Mouse (Mus musculus) lung, embryonic 15.5 days (tissue): ENCODE data around the gene Coro6. TPM values are rescaled to one million over a fixed set of nuclear protein-coding genes. Genes with fewer than 3 reads are reported as not detected.

ENCODE experiments used
- ATAC-seq: fragments of 200-750 bp; cut with Nextera tagmentation; 2 replicates; pipeline ENCODE4 v1.8.0; 2017; ENCODE audit warnings: moderate number of reproducible peaks, borderline replicate concordance; ENCODE audit not compliant: low FRiP score, low TSS enrichment; ENCODE audit errors: extremely low read depth
- H3K27ac ChIP-seq: fragments of 300-500 bp; sonication (generic); 2 replicates; pipeline ENCODE4 v1.5.1; 2015; ENCODE audit warnings: moderate library complexity, mild to moderate bottlenecking, inconsistent platforms
- H3K27me3 ChIP-seq: fragments of 300-500 bp; sonication (generic); 2 replicates; pipeline ENCODE4 v1.6.1; 2015; ENCODE audit warnings: inconsistent platforms
- H3K36me3 ChIP-seq: fragments of 300-500 bp; sonication (generic); 2 replicates; pipeline ENCODE4 v1.6.1; 2015; ENCODE audit warnings: inconsistent platforms
- H3K4me1 ChIP-seq: fragments of 300-500 bp; sonication (generic); 2 replicates; pipeline ENCODE4 v1.6.1; 2015; ENCODE audit warnings: inconsistent platforms
- H3K4me2 ChIP-seq: fragments of 300-500 bp; sonication (generic); 2 replicates; pipeline ENCODE4 v1.6.1; 2015; ENCODE audit warnings: inconsistent platforms, mild to moderate bottlenecking, moderate library complexity
- H3K4me3 ChIP-seq: fragments of 300-500 bp; sonication (generic); 2 replicates; pipeline ENCODE4 v1.5.1; 2015; ENCODE audit warnings: mild to moderate bottlenecking, inconsistent platforms
- H3K9ac ChIP-seq: fragments of 300-500 bp; sonication (generic); 2 replicates; pipeline ENCODE4 v1.6.1; 2015; ENCODE audit warnings: inconsistent platforms
- H3K9me3 ChIP-seq: fragments of 300-500 bp; sonication (generic); 2 replicates; pipeline ENCODE4 v1.6.1; 2016; ENCODE audit warnings: inconsistent platforms
- WGBS: fragments of 180-500 bp; shearing (Covaris S2); methylation state at CpG from one replicate; pipeline ENCODE4 v1.1.7; 2015; 5-methylcytosine and 5-hydroxymethylcytosine counted together
- polyA plus RNA-seq: library from polyadenylated mRNA; unstranded; fragments of >200 nt; fragmentation: Nextera tagmentation; extraction: Ambion mirVana; gene quantifications from 2 replicates; pipeline ENCODE4 v1.2.1, GENCODE M21; 2015

The Coro6 gene
- polyA plus RNA-seq, 1 experiment from 2014 or later: 0.97 TPM

DNA sequence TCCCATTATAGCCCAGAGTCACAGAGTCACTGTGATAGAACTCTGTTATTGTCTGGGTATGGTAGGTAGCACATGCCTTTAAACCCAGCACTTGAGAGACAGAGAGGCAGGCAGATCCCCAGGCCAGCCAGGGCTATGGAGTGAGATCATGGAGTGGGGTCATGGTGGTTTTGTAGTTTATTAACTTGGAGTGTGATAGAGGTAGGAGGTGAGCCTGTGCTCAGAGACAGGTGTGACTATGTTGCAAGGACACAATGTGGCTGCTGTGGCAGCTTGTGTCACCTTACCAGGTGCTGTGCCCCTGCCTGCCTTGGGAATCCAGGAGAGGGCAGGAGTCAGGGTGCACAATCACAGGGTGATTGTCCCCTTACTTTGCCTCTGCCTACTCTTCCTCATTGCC is 33.3 kb downstream of the Coro6 start:
- no peak for ATAC-seq
- no peak overlapping the region for H3K4me3 ChIP-seq
- no peaks in the 10 kb centered on the region for H3K27me3 ChIP-seq
- H3K9me3 ChIP-seq: no peaks in the 10 kb centered on the region
- H3K4me1 ChIP-seq: peaks cover 69% of the 10 kb centered on the region
- peaks cover 13% of the 10 kb centered on the region for H3K36me3 ChIP-seq
- H3K9ac ChIP-seq: no peak overlapping the region
- H3K27ac ChIP-seq: peak overlapping the region; percentile 56; the same call in 1 of the 2 replicates
- peak overlapping the region; percentile 92; the same call in 1 of the 2 replicates for H3K4me2 ChIP-seq

DNA sequence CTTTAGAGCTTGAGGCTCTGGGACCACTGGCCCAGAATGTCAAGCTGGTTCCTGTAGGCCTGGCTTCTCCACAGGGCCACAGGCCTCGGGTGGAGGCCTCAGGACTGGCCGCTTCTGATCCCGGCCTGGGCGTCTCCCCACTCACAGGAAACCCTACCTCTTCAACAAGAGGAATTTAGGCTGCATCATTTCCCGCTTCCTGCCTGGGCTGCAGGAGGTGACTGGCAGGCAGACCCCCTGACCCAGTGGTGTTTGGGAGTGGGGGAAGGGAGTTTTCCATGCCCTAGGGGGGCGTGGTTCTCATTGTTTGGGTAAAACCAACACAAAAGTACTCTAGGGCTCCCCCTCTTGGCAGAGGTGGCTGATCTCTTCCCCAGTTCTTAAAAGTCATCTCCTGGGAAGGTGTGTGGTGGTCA is 35.1 kb downstream of the Coro6 start:
- ATAC-seq: no peak
- Histone ChIP-seq H3K4me2 (peak overlapping the region; percentile 13), H3K4me3 (no peak overlapping the region), H3K9me3 (no peaks in the 10 kb centered on the region), H3K27me3 (no peaks in the 10 kb centered on the region), H3K4me1 (peaks cover 60% of the 10 kb centered on the region), H3K9ac (no peak overlapping the region), H3K27ac (peak overlapping the region; percentile 90), H3K36me3 (peaks cover 22% of the 10 kb centered on the region)
- 18% methylated on average over 6 of the region's 6 CpGs for WGBS

DNA sequence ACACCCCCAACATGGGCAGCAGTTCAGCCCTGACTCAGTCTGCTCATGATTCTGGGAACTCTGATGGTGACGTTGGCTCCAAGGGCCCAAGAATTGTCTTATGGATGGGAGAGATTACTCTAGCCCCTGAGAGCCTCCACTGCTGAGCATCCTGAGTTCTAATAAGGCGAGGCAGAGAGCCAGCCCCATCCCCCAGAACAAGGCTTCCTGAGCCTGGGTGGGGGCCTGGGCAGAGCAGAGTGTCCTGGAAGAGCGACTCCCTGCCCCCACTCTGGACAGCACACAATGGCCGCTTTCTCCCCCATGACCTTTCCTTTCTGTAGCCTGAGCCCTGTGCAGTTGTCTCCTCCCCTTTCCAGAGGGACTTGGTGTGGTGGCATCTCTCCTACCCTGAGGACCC is 35.6 kb downstream of the Coro6 start:
- Histone ChIP-seq H3K27me3 (no peaks in the 10 kb centered on the region), H3K36me3 (peaks cover 27% of the 10 kb centered on the region), H3K4me2 (no peak overlapping the region), H3K4me3 (no peak overlapping the region), H3K9ac (no peak overlapping the region), H3K9me3 (no peaks in the 10 kb centered on the region), H3K27ac (peak overlapping the region; percentile 68), H3K4me1 (peaks cover 58% of the 10 kb centered on the region)
- ATAC-seq: no peak
- 43% methylated on average over 4 of the region's 4 CpGs for WGBS

DNA sequence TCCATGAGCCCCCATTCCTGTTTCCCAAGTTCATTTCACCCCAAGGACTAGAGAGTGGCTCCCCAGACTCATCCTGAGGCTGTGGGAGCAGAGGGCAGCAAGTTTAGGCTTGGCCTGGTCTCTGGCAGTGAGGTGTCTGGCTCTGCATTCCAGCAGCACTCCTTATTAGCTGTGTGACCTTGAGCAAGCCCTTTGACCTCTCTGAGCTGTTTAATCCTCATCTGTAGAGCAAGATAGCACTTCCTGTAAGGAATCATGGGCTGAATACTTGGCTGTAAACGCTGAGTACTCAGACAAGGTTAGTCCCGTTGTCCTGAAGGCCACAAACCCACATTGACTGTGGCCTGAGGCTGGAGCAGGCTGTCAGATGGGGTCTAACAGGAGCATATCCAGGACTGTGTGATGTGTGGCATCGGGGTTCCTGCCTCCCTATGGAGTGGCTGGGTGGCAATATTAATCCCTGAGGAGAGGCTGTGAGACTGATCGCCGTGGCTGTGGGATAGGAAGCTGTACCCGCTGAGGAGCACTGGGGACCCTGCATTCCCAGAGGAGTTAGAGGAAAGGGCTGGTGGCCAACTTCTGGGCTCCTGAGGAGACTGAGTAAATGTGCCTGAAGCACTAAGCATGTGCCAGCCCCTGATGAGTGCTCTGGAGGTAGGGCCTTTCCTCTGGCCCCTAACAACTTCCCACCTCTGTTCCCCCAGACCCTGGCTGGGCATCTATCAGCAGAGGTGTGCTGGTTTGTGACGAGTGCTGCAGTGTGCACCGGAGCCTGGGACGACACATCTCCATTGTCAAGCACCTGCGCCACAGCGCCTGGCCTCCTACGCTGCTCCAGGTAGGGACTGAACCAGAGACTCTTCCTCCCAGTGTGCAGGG is 36.3 kb downstream of the Coro6 start:
- H3K9me3 ChIP-seq: no peaks in the 10 kb centered on the region
- peaks cover 63% of the 10 kb centered on the region for H3K4me1 ChIP-seq
- H3K27me3 ChIP-seq: no peaks in the 10 kb centered on the region
- peaks cover 29% of the 10 kb centered on the region for H3K36me3 ChIP-seq
- no peak overlapping the region for H3K4me3 ChIP-seq
- peak overlapping the region; percentile 68 for H3K27ac ChIP-seq
- H3K4me2 ChIP-seq: no peak overlapping the region
- ATAC-seq: no peak
- no peak overlapping the region for H3K9ac ChIP-seq
- WGBS: 77% methylated on average over 12 of the region's 12 CpGs

DNA sequence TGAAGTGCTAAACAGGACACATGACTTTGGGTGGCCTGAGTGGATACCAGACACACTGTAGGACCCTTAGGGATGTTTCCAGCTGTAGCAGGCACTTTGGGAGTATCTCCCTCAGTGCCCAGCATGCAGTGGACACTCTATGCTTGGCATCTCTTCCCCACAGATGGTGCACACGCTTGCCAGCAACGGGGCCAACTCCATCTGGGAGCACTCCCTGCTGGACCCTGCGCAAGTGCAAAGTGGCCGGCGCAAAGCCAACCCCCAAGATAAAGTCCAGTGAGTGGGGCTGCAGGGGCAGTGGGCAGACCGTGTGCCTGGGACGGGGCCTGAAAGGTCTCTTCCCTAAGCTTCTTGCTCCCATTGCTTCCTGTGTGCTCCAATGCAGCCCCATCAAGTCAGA is 37.1 kb downstream of the Coro6 start:
- Histone ChIP-seq H3K27me3 (no peaks in the 10 kb centered on the region), H3K9ac (no peak overlapping the region), H3K4me1 (peaks cover 57% of the 10 kb centered on the region), H3K4me2 (no peak overlapping the region), H3K4me3 (no peak overlapping the region), H3K36me3 (peaks cover 38% of the 10 kb centered on the region), H3K9me3 (no peaks in the 10 kb centered on the region), H3K27ac (no peak overlapping the region)
- no peak for ATAC-seq
- WGBS: 81% methylated on average over 7 of the region's 7 CpGs

DNA sequence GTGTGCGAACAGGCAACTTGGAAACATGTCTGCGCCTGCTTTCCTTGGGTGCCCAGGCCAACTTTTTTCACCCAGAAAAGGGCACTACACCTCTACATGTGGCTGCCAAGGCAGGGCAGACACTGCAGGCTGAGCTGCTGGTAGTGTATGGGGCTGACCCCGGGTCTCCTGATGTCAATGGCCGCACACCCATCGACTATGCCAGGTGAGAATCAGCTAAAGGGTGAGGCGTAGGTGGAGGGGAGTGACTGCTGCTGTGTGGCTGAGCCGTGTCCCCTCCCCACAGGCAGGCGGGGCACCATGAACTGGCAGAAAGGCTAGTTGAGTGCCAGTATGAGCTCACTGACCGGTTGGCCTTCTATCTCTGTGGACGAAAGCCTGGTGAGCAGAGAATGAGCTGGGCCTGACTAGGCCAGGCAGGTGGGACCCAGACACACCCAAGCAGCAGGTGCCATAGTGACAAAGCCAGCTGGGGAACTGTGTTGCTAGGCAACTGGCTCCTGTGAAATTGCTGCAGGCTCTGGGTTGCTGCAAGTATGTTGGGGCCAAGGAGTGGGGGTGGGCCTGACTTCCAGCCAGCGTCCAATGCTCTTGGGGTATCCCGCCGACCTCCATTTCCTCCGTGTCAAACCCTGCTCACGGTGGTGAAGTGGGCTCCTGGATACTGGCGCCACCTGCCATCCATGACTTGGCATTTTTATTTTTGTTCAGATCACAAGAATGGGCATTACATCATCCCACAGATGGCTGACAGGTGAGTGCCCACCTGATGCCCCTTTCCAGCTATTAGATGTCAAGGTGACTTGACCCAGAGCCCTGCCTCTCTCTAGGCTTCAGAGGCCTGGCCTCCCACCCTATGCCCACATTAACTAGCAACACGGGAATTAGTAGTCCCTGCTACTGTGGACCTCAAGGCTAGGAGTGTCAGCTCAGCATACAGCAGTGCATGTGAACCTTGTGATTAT is 38.4 kb downstream of the Coro6 start:
- H3K4me1 ChIP-seq: peaks cover 44% of the 10 kb centered on the region
- 75% methylated on average over 17 of the region's 17 CpGs for WGBS
- no peak overlapping the region for H3K9ac ChIP-seq

DNA sequence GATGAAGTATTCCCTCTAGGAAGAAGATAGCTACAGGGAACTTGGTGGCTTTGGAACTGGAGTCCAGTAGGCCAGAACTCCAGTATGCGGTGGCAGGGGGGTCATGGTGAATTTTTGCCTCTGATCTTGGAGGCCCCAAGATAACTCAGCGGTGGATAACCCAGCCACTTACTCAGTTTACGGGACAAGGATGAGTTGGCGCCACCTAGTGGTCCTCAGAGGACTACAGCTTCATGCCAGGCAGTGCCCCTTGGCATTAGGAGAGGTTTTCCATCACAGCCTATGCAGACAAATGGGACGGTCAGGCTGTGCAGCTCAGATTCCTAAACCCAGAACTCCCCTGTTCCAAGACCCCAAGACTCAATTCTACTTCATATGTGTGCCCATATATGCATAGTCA is 39.2 kb downstream of the Coro6 start:
- ATAC-seq: no peak
- Histone ChIP-seq H3K27ac (no peak overlapping the region), H3K9me3 (no peaks in the 10 kb centered on the region), H3K27me3 (no peaks in the 10 kb centered on the region), H3K36me3 (peaks cover 58% of the 10 kb centered on the region), H3K4me1 (peaks cover 36% of the 10 kb centered on the region), H3K9ac (no peak overlapping the region), H3K4me3 (no peak overlapping the region), H3K4me2 (no peak overlapping the region)
- 23% methylated on average over 5 of the region's 5 CpGs for WGBS

More for the DNA sequence above, 38.4 kb downstream of the Coro6 start:
- ATAC-seq: no peak
- Histone ChIP-seq H3K4me3 (no peak overlapping the region), H3K36me3 (peaks cover 51% of the 10 kb centered on the region), H3K4me2 (no peak overlapping the region), H3K27ac (no peak overlapping the region), H3K9me3 (no peaks in the 10 kb centered on the region), H3K27me3 (no peaks in the 10 kb centered on the region)

DNA sequence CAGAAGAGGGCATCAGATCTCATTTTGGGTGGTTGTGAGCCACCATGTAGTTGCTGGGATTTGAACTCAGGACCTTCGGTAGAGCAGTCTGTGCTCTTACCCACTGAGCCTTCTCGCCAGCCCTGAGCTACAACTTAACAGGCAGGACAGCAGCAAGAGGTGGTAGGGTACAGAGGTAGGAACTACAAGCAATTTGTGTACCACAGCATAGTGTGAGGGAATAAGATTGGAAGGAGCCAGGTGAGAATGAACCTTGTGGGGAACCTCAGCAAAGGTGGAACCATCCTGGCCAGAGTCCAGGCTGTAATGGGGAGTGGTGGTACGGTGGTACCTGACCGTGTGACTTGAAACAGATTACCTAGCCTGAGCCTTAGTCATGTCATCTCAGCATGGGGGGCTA is 39.8 kb downstream of the Coro6 start:
- WGBS: 89% methylated on average over 4 of the region's 4 CpGs
- H3K9ac ChIP-seq: no peak overlapping the region
- no peak overlapping the region for H3K27ac ChIP-seq
- no peaks in the 10 kb centered on the region for H3K27me3 ChIP-seq
- no peak overlapping the region for H3K4me3 ChIP-seq
- peaks cover 33% of the 10 kb centered on the region for H3K4me1 ChIP-seq
- H3K9me3 ChIP-seq: no peaks in the 10 kb centered on the region
- ATAC-seq: no peak
- peaks cover 64% of the 10 kb centered on the region for H3K36me3 ChIP-seq
- no peak overlapping the region for H3K4me2 ChIP-seq

DNA sequence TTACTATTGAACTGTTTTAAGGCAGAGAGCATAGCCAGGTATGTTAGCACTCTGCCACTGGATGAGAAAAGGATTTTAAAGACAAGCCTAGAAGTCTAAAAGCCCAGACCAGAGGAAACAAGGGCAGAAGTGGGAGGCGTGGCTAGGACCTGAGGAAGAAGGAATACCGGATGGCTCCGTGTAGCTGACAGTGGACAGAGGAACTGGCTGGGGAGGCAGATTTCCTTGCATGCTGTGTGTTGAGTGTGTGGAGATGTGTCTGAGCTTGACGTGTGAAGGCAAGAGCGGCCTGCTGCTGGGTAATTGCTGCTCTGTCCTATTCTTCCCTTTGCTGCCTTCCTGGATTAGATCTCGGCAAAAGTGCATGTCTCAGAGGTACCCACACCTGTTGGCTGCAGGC is 40.3 kb downstream of the Coro6 start:
- no peak overlapping the region for H3K4me2 ChIP-seq
- H3K36me3 ChIP-seq: peaks cover 69% of the 10 kb centered on the region
- 75% methylated on average over 6 of the region's 6 CpGs for WGBS
- no peak overlapping the region for H3K9ac ChIP-seq
- H3K9me3 ChIP-seq: no peaks in the 10 kb centered on the region
- H3K27ac ChIP-seq: no peak overlapping the region
- peaks cover 28% of the 10 kb centered on the region for H3K4me1 ChIP-seq
- H3K27me3 ChIP-seq: no peaks in the 10 kb centered on the region
- H3K4me3 ChIP-seq: no peak overlapping the region
- ATAC-seq: no peak

DNA sequence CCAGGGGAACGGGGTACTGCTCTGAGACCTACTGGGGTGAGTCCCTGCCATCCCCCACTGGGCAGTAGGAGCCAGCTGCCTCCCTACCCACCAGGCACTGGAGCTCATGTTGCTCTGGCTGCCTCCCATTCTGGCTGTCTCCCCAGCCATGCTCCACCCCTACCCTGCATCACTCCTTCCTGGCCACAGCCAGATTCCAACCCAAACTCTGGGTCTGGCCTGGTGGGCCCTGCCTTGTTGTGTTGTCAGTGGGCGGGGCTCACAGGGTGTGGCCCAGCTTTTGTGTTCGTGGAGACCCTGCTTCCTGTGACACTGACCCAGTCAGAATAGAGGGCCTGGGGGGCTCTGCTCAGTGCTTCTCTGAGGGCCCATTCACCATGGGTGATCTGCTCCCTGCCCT is 41.3 kb downstream of the Coro6 start:
- no peak overlapping the region for H3K4me2 ChIP-seq
- ATAC-seq: peak; percentile 12; the same call in 1 of the 2 replicates
- no peak overlapping the region for H3K27ac ChIP-seq
- no peaks in the 10 kb centered on the region for H3K9me3 ChIP-seq
- peaks cover 24% of the 10 kb centered on the region for H3K4me1 ChIP-seq
- H3K36me3 ChIP-seq: peaks cover 73% of the 10 kb centered on the region
- H3K9ac ChIP-seq: no peak overlapping the region
- WGBS: 73% methylated on average over 3 of the region's 3 CpGs
- H3K4me3 ChIP-seq: no peak overlapping the region
- H3K27me3 ChIP-seq: no peaks in the 10 kb centered on the region

DNA sequence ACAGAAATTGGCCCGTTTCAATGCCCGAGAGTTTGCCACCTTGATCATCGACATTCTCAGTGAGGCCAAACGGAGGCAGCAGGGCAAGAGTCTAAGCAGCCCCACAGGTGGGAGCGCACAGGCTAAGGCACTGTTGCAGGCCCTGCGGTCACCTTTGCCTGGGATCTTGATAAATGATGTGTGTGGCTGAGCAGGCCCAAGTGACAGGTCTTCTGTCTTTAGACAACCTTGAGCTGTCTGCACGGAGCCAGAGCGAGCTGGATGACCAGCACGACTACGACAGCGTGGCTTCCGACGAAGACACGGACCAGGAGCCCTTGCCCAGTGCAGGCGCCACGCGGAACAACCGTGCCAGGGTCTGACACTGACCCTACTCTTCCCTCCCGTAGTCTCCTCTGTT is 42.2 kb downstream of the Coro6 start:
- Histone ChIP-seq H3K4me2 (no peak overlapping the region), H3K36me3 (peaks cover 71% of the 10 kb centered on the region), H3K9me3 (no peaks in the 10 kb centered on the region), H3K4me1 (peaks cover 25% of the 10 kb centered on the region), H3K4me3 (no peak overlapping the region), H3K27ac (no peak overlapping the region), H3K27me3 (no peaks in the 10 kb centered on the region), H3K9ac (no peak overlapping the region)
- ATAC-seq: no peak
- 86% methylated on average over 19 of the region's 19 CpGs for WGBS
